Mouse (Mus musculus): ENCODE measurements at regions not wholly inside any gene's neighbourhood (a gene's known extent, or its start where the extent isn't known, plus 50 kb on each side); places are given as distances from the start of the nearest gene placed in this dataset.

DNA sequence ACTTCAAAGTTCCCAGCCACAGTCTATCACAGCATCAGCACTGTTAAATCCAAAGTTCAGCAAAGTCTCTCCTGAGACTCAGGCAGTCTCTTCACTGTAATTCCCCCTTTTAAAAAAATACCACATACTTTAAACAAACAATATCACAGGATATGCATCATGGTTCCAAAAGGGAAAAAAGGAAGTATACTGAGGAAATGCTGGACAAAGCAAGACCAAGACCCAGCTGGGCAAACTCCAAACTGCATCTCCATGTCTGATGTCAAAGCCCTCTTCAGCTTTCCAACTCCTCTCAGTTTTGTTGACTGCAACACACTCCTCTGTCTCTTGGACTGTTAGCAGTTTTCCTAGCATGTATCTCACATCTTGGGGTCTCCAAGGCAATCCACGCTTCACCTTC, 165.5 kb downstream of the B3gnt2 start:
- H3K9ac ChIP-seq, result no peak overlapping the region

DNA sequence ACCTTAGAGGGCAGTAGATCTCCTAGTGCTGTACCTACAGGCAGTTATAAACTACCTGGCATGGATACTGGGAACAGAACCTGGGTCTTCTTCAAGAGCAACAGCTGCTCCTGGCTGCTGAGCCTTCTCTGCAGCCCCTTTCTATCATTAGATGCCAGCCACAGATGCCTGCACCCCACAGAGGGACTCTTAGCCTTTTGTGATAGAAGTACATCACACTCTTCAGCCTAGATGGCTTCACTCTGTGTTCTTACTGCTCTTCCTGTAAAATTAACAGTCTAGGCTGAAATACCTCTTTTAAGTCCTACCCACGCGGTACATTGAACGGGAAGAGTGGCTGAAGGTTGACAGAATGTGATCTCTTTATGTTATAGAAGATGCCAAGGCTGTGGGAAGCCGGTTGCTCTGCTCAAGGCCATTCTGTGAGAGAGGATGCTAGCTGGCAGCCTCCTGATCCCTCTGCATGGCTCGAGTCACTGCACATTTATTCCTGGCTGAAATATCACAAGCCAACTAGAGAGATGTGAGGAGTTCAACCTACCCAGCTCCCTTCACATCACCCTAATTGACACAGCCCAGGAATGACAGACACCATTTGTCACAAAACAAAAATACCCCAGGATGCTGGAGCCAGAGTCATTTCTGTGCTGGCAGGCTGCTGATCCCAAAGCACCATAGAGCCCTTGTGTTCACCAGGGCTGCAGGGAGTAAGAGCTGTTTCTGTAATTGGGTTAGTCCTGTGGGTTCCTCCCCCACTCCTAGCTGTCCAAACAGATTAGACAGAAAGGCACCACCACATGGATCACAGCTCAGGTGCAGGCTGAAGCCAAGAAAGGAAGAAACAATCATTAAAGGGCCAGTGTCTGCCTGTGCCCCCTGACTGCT, 162.5 kb downstream of the B3gnt2 start:
- H3K36me3 ChIP-seq, result no peaks in the 10 kb centered on the region
- 65% methylated on average over 5 of the region's 5 CpGs for WGBS
- ATAC-seq (ENCODE audit: insufficient number of reproducible peaks, low FRiP score, low TSS enrichment, low read depth), result no peak

More for the DNA sequence above, 165.5 kb downstream of the B3gnt2 start:
- Histone ChIP-seq H3K4me2 (no peak overlapping the region), H3K27ac (no peak overlapping the region), H3K9me3 (no peaks in the 10 kb centered on the region), H3K4me1 (peaks cover 3% of the 10 kb centered on the region; the same call in 1 of the 2 replicates), H3K36me3 (no peaks in the 10 kb centered on the region), H3K4me3 (no peak overlapping the region), H3K27me3 (no peaks in the 10 kb centered on the region)
- ATAC-seq (ENCODE audit: insufficient number of reproducible peaks, low FRiP score, low TSS enrichment, low read depth), result no peak
- 90% methylated on average over 1 of the region's 1 CpGs for WGBS

DNA sequence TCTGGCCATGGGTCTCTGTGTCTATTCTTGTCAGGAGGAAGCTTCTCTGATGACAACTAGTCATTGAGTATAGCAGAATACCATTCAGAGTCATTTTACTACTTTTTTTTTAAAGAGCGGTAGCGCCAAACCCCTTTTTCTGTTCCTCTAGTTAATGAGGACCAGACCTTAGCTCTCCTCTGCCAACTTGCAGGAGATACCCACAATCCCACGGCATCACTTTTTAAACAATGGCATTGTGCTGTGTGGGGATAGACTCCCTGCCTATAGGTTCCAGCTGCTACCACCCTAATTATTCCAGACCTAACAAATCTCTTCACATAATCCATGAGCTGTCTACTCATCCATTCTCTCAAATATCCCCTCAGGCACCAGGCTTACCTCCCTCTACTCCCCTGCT, 154.7 kb downstream of the B3gnt2 start:
- WGBS, result 64% methylated on average over 3 of the region's 3 CpGs
- Histone ChIP-seq H3K4me2 (no peak overlapping the region), H3K9ac (no peak overlapping the region)

More for the DNA sequence above, 162.5 kb downstream of the B3gnt2 start:
- H3K4me3 ChIP-seq, result no peak overlapping the region
- no peak overlapping the region for H3K4me2 ChIP-seq
- H3K27me3 ChIP-seq, result no peaks in the 10 kb centered on the region
- peaks cover 3% of the 10 kb centered on the region; the same call in 1 of the 2 replicates for H3K4me1 ChIP-seq
- H3K9me3 ChIP-seq, result no peaks in the 10 kb centered on the region
- no peak overlapping the region for H3K27ac ChIP-seq
- no peak overlapping the region for H3K9ac ChIP-seq

More for the DNA sequence above, 154.7 kb downstream of the B3gnt2 start:
- Histone ChIP-seq H3K4me1 (no peaks in the 10 kb centered on the region), H3K4me3 (no peak overlapping the region), H3K36me3 (no peaks in the 10 kb centered on the region), H3K9me3 (no peaks in the 10 kb centered on the region), H3K27me3 (no peaks in the 10 kb centered on the region), H3K27ac (no peak overlapping the region)
- ATAC-seq (ENCODE audit: insufficient number of reproducible peaks, low FRiP score, low TSS enrichment, low read depth), result no peak
